Mouse (Mus musculus) CH12.LX (cell line): ENCODE results near the gene Dnajc5. TPM values are rescaled to one million over a fixed set of nuclear protein-coding genes. Genes with fewer than 3 reads are reported as not detected.

Source experiments
- DNase-seq: peaks from one replicate; pipeline ENCODE4 v3.0.0-alpha.2; 2013; ENCODE audit errors: extremely low read depth
- H3K27ac ChIP-seq: 2 replicates; pipeline ENCODE4 v1.5.1; 2012; ENCODE audit warnings: low read depth, mild to moderate bottlenecking, control low read depth, moderate library complexity; ENCODE audit not compliant: insufficient read depth
- H3K27me3 ChIP-seq: replicated peaks from 2 replicates; pipeline ENCODE3; 2012; ENCODE audit warnings: inconsistent platforms
- H3K36me3 ChIP-seq, 2 experiments: replicated peaks in 1 of 2; 2 replicates each; pipeline versions ENCODE3 to v1.6.1; 2012; ENCODE audit warnings: inconsistent platforms in 1 of 2, low read length in 1 of 2, mild to moderate bottlenecking in 1 of 2, mixed read lengths in 1 of 2, moderate library complexity in 1 of 2; ENCODE audit not compliant: control insufficient read depth in 1 of 2, insufficient read depth in 1 of 2
- H3K4me1 ChIP-seq, 2 experiments: 2 replicates each; pipeline ENCODE4 v1.6.1; 2012; ENCODE audit warnings: inconsistent platforms in 1 of 2, moderate library complexity in 1 of 2; ENCODE audit not compliant: insufficient read depth in 2 of 2, control insufficient read depth in 1 of 2
- H3K4me2 ChIP-seq: 2 replicates; pipeline ENCODE4 v1.6.1; 2012; ENCODE audit warnings: low read depth, mild to moderate bottlenecking, control low read depth; ENCODE audit not compliant: poor library complexity, insufficient read depth, severe bottlenecking
- H3K4me3 ChIP-seq, 3 experiments: fragments of 150-350 bp in 1 of 3; sonication (generic) in 1 of 3; replicated peaks in 1 of 3; 2 replicates each; pipeline versions ENCODE3 to v1.5.1; 2011 to 2012; ENCODE audit warnings: low read depth in 2 of 3, low read length in 2 of 3, mild to moderate bottlenecking in 2 of 3, moderate library complexity in 2 of 3, control low read depth in 1 of 3, improper control_type of control experiment in 1 of 3, inconsistent platforms in 1 of 3, mixed read lengths in 1 of 3; ENCODE audit not compliant: poor library complexity in 1 of 3
- H3K79me2 ChIP-seq: replicated peaks from 2 replicates; pipeline ENCODE4 v1.6.1; 2012; ENCODE audit warnings: mild to moderate bottlenecking, moderate library complexity; ENCODE audit not compliant: control insufficient read depth, poor library complexity, insufficient read depth, severe bottlenecking; ENCODE audit errors: extremely low read depth
- H3K9ac ChIP-seq: 2 replicates; pipeline ENCODE4 v1.6.1; 2012; ENCODE audit warnings: low read depth, mild to moderate bottlenecking, control low read depth, moderate library complexity; ENCODE audit not compliant: insufficient read depth
- H3K9me3 ChIP-seq: replicated peaks from 2 replicates; pipeline ENCODE3; 2012; ENCODE audit warnings: low read length, inconsistent platforms, mixed read lengths
- BHLHE40 ChIP-seq: IDR thresholded peaks from 2 replicates; pipeline ENCODE4 v1.6.1; 2011; ENCODE audit warnings: mild to moderate bottlenecking, low read depth, low read length, improper control_type of control experiment
- EP300 ChIP-seq: IDR thresholded peaks from 2 replicates; pipeline ENCODE4 v1.6.1; 2011; ENCODE audit warnings: low read length, improper control_type of control experiment
- ETS1 ChIP-seq: conservative IDR thresholded peaks from 2 replicates; pipeline ENCODE4 v1.6.1; 2012; ENCODE audit warnings: low read depth, mild to moderate bottlenecking, inconsistent platforms, low read length, improper control_type of control experiment, moderate library complexity
- IRF4 ChIP-seq: IDR thresholded peaks from 2 replicates; pipeline ENCODE4 v1.6.1; 2014; ENCODE audit warnings: low read depth, mild to moderate bottlenecking, inconsistent platforms, low read length, improper control_type of control experiment
- JUN ChIP-seq: IDR thresholded peaks from 2 replicates; pipeline ENCODE4 v1.6.1; 2011; ENCODE audit warnings: low read depth, mild to moderate bottlenecking, low read length, improper control_type of control experiment, moderate library complexity; ENCODE audit not compliant: insufficient read depth
- JUND ChIP-seq: conservative IDR thresholded peaks from 2 replicates; pipeline ENCODE4 v1.6.1; 2011; ENCODE audit warnings: low read depth, low read length, improper control_type of control experiment
- MEF2A ChIP-seq: IDR thresholded peaks from 2 replicates; pipeline ENCODE4 v1.6.1; 2014; ENCODE audit warnings: low read depth, mild to moderate bottlenecking, inconsistent platforms, low read length, improper control_type of control experiment, borderline replicate concordance
- MXI1 ChIP-seq: IDR thresholded peaks from 2 replicates; pipeline ENCODE4 v1.6.1; 2011; ENCODE audit warnings: mild to moderate bottlenecking, low read depth, low read length, improper control_type of control experiment
- MYC ChIP-seq: IDR thresholded peaks from 2 replicates; pipeline ENCODE4 v1.6.1; 2011; ENCODE audit warnings: low read depth, mild to moderate bottlenecking, improper control_type of control experiment, low read length
- NRF1 ChIP-seq: IDR thresholded peaks from 2 replicates; pipeline ENCODE4 v1.6.1; 2014; ENCODE audit warnings: low read depth, mild to moderate bottlenecking, inconsistent platforms, low read length, improper control_type of control experiment, moderate library complexity
- PAX5 ChIP-seq: IDR thresholded peaks from 2 replicates; pipeline ENCODE4 v1.6.1; 2012; ENCODE audit warnings: low read length, inconsistent platforms, mixed read lengths
- POLR2A ChIP-seq: IDR thresholded peaks from 2 replicates; pipeline ENCODE4 v1.6.1; 2011; ENCODE audit warnings: low read depth, mild to moderate bottlenecking, improper control_type of control experiment, low read length
- POLR2AphosphoS2 ChIP-seq: IDR thresholded peaks from 2 replicates; pipeline ENCODE4 v1.6.1; 2011; ENCODE audit warnings: low read depth, low read length, improper control_type of control experiment
- SMC3 ChIP-seq: IDR thresholded peaks from 2 replicates; pipeline ENCODE4 v1.6.1; 2011; ENCODE audit warnings: low read depth, low read length, improper control_type of control experiment
- TBP ChIP-seq: conservative IDR thresholded peaks from 2 replicates; pipeline ENCODE4 v1.6.1; 2011; ENCODE audit warnings: low read depth, low read length, improper control_type of control experiment
- TCF12 ChIP-seq: IDR thresholded peaks from 2 replicates; pipeline ENCODE4 v1.6.1; 2014; ENCODE audit warnings: low read depth, mild to moderate bottlenecking, inconsistent platforms, low read length, improper control_type of control experiment
- UBTF ChIP-seq: IDR thresholded peaks from 2 replicates; pipeline ENCODE4 v1.6.1; 2012; ENCODE audit warnings: low read depth, mild to moderate bottlenecking, inconsistent platforms, low read length, improper control_type of control experiment, moderate library complexity
- USF2 ChIP-seq: conservative IDR thresholded peaks from 2 replicates; pipeline ENCODE4 v1.6.1; 2011; ENCODE audit warnings: low read depth, low read length, improper control_type of control experiment
- ZC3H11A ChIP-seq: IDR thresholded peaks from 2 replicates; pipeline ENCODE4 v1.6.1; 2012; ENCODE audit warnings: low read depth, mild to moderate bottlenecking, inconsistent platforms, low read length, improper control_type of control experiment
- ZKSCAN1 ChIP-seq: IDR thresholded peaks from 2 replicates; pipeline ENCODE4 v1.6.1; 2012; ENCODE audit warnings: low read depth, inconsistent platforms, low read length, improper control_type of control experiment, borderline replicate concordance
- ZMIZ1 ChIP-seq: IDR thresholded peaks from 2 replicates; pipeline ENCODE4 v1.6.1; 2012; ENCODE audit warnings: low read depth, mild to moderate bottlenecking, inconsistent platforms, low read length, improper control_type of control experiment
- dilution Hi-C: fragments of 300-500 bp; cut with MboI; formaldehyde crosslinking; loops from 2 replicates; pipeline ENCODE4 v1.14.3; 2020; ENCODE audit warnings: low sequenced_read_pairs; ENCODE audit not compliant: extremely low pct_unique_long_range_greater_than_20kb, extremely low pct_ligation_motif_present
- in situ Hi-C: fragments of 300-500 bp; cut with MboI; formaldehyde crosslinking; loops from 3 replicates; pipeline ENCODE4 v1.14.3; 2019; ENCODE audit warnings: low sequenced_read_pairs, low pct_ligation_motif_present, low pct_unique_long_range_greater_than_20kb, mixed read lengths
- polyA plus RNA-seq: library from polyadenylated mRNA; unstranded; fragments of >175 nt; gene quantifications from 2 replicates; pipeline ENCODE4 v1.2.1, GENCODE M21; 2012; ENCODE audit warnings: low read depth; ENCODE audit not compliant: insufficient read length
- total RNA-seq, 2 experiments: library from RNA; depleted of rRNA; stranded (reverse); fragments of 300-350 nt in 1 of 2; fragments of >200 nt in 1 of 2; gene quantifications; 2 replicates each; pipeline ENCODE4 v1.2.3; 2012 to 2014

Dnajc5 gene
- total and polyA plus RNA-seq, 3 experiments: 51.1 to 54.6 (median 54.5) TPM

GRCm38 (mm10) chr2:181598454-181599351 lies 78.4 kb downstream of the Dnajc5 start, which contains the start of gene Samd10 (continued):
- TF ChIP-seq ZMIZ1 (no peak; the same call in 1 of the 2 replicates), MYC (no peak), TCF12 (peak; percentile 30), EP300 (no peak), NRF1 (peak; percentile 74), MXI1 (peak; percentile 30; the same call in 1 of the 2 replicates), ZC3H11A (no peak), SMC3 (no peak), ZKSCAN1 (no peak), UBTF (peak; percentile 81), JUN (no peak), USF2 (no peak), POLR2A (peak; percentile 56), ETS1 (no peak), MEF2A (no peak), IRF4 (0 out of 2 replicates have a peak, but pooled peaks have one; percentile 2), TBP (no peak)
- TF ChIP-seq, all 38 proteins: peak for 10

DNA sequence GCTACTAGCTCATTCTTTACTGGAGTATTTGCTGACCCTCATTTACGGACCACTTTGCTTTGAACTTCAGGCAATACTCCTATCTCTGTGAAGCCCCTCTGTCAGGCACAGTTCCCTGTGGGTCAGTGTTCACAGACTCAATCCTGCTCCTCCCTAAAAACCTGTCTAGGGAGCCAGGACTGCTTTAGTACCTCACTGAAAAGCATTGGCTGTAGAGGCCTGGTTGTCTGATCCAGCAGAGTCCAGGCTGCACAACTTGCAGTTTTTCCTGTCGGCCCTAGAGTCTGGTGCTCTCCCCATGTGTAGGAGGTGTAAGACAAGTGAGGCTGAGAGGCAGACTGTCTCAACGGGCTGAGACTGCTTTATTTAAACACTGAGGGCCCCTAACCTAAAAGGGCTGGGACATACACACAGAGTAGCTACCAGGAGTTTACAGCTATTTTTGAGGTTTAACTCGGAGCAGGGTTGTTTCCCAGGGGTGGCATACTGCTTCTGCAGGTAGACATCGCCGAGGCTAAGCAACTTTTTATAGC lies 80.0 kb downstream of the Dnajc5 start:
- Histone ChIP-seq H3K9ac (peak overlapping the region; percentile 54; the same call in 1 of the 2 replicates), H3K4me3 (peak overlapping the region; percentile 57 to 96 (median 80)), H3K27ac (no peak overlapping the region), H3K36me3 (peaks cover 0 to 4% of the 10 kb centered on the region in 2 experiments), H3K27me3 (peaks cover 18% of the 10 kb centered on the region), H3K4me2 (peak overlapping the region; percentile 65), H3K4me1 (peaks cover 7 to 35% of the 10 kb centered on the region in 2 experiments; a peak in 3 of 4 replicates), H3K79me2 (peaks cover 17% of the 10 kb centered on the region), H3K9me3 (no peaks in the 10 kb centered on the region)
- TF ChIP-seq BHLHE40: no peak
- TF ChIP-seq POLR2AphosphoS2: no peak
- TF ChIP-seq PAX5: no peak
- no peak for TF ChIP-seq JUND
- no peak for TF ChIP-seq EP300
- dilution Hi-C loops (no loop called here), in situ Hi-C loops (no loop called here)
- DNase-seq: no peak
